ENCODE assay signal across 18 mouse cellular contexts in the genomic region with DNA sequence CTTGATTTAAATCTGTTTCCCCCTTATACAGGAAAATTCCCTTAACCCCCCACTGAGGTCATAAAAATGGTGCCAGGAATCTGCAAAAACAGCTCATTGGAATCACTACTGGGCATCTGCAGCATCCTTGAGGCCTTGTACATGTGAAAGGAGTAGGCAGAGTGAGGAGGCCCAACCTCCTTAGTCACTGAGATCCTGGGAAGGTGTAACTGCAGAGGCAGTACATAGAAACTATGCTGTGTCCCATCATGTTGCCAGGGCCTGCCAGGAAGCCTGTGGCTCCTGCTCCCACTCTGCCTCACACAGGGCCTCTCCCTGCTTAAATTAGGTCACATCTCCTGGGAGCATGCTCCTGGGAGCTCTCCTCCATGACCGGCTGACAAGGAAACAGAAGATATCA.
"Had no signal": no experiment of that assay in that cellular context is flagged by ENCODE, and none has a peak within 500 bp of the region (broad histone marks: within the 10 kb centered on the region; RNA-seq: fewer than 3 reads in every experiment).

No protein-coding gene starts in this region.

- ATAC-seq: hindbrain, embryonic 16.5 days; inflammation-experienced regulatory T-cells, adult 6 months; intestine, embryonic 16.5 days; liver, embryonic 12.5 days had no signal

- DNase-seq: gastrocnemius, postnatal 14 days; gastrocnemius, postnatal 36 days; heart, adult 11 months; heart, adult 2 months; heart, postnatal 14 days; heart, postnatal 4 days; kidney, adult 11 months; kidney, adult 2 months; kidney, adult 9 months; kidney, postnatal 14 days; kidney, postnatal 36 days; layer of hippocampus, adult 9-11 months; layer of hippocampus, postnatal 36 days; left cerebral cortex, postnatal 4 days had no signal
